Mouse (Mus musculus) megakaryocyte-erythroid progenitor cell, adult 5-6 weeks (primary cell): ENCODE measurements around the gene Abca7. TPM values are rescaled to one million over a fixed set of nuclear protein-coding genes. Genes with fewer than 3 reads are reported as not detected.
"Not testable (repeated sequence)": the region's sequence is repeated elsewhere in the genome, so short reads cannot be mapped to it uniquely, and the experiment has no call there.

Source experiments
- ATAC-seq: replicated peaks from 2 replicates; pipeline ENCODE4 v1.8.0; 2016; ENCODE audit warnings: mild to moderate bottlenecking, inconsistent platforms; ENCODE audit not compliant: severe bottlenecking, poor library complexity, low FRiP score, low TSS enrichment
- total RNA-seq, 2 experiments: library from RNA; stranded (forward) in 1 of 2; stranded (reverse) in 1 of 2; fragments of 200-1000, 215-1000 nt in 1 of 2; fragments of >200 nt in 1 of 2; fragmentation: Nextera tagmentation in 1 of 2; gene quantifications; 2 replicates each; pipeline ENCODE4 v1.2.3; 2014 to 2017

Abca7 gene
- total RNA-seq, 2 experiments from 2014 or later: 12.1 to 32.9 TPM

GRCm38 (mm10) chr10:80054911-80055310 is 58.6 kb downstream of the Abca7 start:
- not testable (repeated sequence) for ATAC-seq

- no peak for ATAC-seq
Observed at GRCm38 (mm10) chr10:80055364-80055763, 59.1 kb downstream of the Abca7 start.

- no peak for ATAC-seq
Observed at GRCm38 (mm10) chr10:80055891-80056290, 59.6 kb downstream of the Abca7 start.

- ATAC-seq: no peak
Observed at GRCm38 (mm10) chr10:80056506-80056905, 60.2 kb downstream of the Abca7 start.

GRCm38 (mm10) chr10:80056976-80057682 is 60.8 kb downstream of the Abca7 start:
- no peak for ATAC-seq

GRCm38 (mm10) chr10:80057683-80058326 is 61.5 kb downstream of the Abca7 start:
- no peak for ATAC-seq

GRCm38 (mm10) chr10:80063104-80063503 is 66.8 kb downstream of the Abca7 start:
- no peak for ATAC-seq

GRCm38 (mm10) chr10:80063877-80064650 is 67.8 kb downstream of the Abca7 start:
- no peak for ATAC-seq

Other genes with a start within 250 kb of the Abca7 start
Only the 30 nearest of the 33 such genes appear.
- gene Rnf126, start 229.5 kb upstream of the Abca7 start, total RNA-seq (2014; fragmentation: Nextera tagmentation): 76.0 and 106 TPM in 2 replicates
- gene Rnf126, start 229.5 kb upstream of the Abca7 start, total RNA-seq (2017): 16.2 and 20.8 TPM in 2 replicates
- 0.49 and 0.96 TPM in 2 replicates for gene Fstl3, start 219.2 kb upstream of the Abca7 start, total RNA-seq (2014; fragmentation: Nextera tagmentation)
- gene Fstl3, start 219.2 kb upstream of the Abca7 start, total RNA-seq (2017): 0.66 and 0.80 TPM in 2 replicates
- gene Prss57, start 205.5 kb upstream of the Abca7 start, total RNA-seq (2014; fragmentation: Nextera tagmentation): 2.4 and 7.6 TPM in 2 replicates
- gene Prss57, start 205.5 kb upstream of the Abca7 start, total RNA-seq (2017): 1.7 and 3.5 TPM in 2 replicates
- gene Palm, start 202.9 kb upstream of the Abca7 start, total RNA-seq (2014; fragmentation: Nextera tagmentation): 7.6 and 11.1 TPM in 2 replicates
- gene Palm, start 202.9 kb upstream of the Abca7 start, total RNA-seq (2017): 4.6 and 6.8 TPM in 2 replicates
- gene Misp, start 175.5 kb upstream of the Abca7 start, total RNA-seq (2014; fragmentation: Nextera tagmentation): not detected in 2 replicates
- gene Misp, start 175.5 kb upstream of the Abca7 start, total RNA-seq (2017): not detected in 2 replicates
- gene Ptbp1, start 142.1 kb upstream of the Abca7 start, total RNA-seq (2014; fragmentation: Nextera tagmentation): 423 and 470 TPM in 2 replicates
- 149 and 201 TPM in 2 replicates for gene Ptbp1, start 142.1 kb upstream of the Abca7 start, total RNA-seq (2017)
- 2.5 and 8.7 TPM in 2 replicates for gene Prtn3, start 122.0 kb upstream of the Abca7 start, total RNA-seq (2014; fragmentation: Nextera tagmentation)
- 0.56 and 5.9 TPM in 2 replicates for gene Prtn3, start 122.0 kb upstream of the Abca7 start, total RNA-seq (2017)
- gene Plppr3, start 121.9 kb upstream of the Abca7 start, total RNA-seq (2014; fragmentation: Nextera tagmentation): not detected in 2 replicates
- gene Plppr3, start 121.9 kb upstream of the Abca7 start, total RNA-seq (2017): 5.8 and 15.0 TPM in 2 replicates
- gene Elane, start 110.2 kb upstream of the Abca7 start, total RNA-seq (2014; fragmentation: Nextera tagmentation): 10.5 TPM in 1 of 2 replicates, not detected in the other
- 0.23 and 1.3 TPM in 2 replicates for gene Elane, start 110.2 kb upstream of the Abca7 start, total RNA-seq (2017)
- not detected in 2 replicates for gene Cfd, start 105.6 kb upstream of the Abca7 start, total RNA-seq (2014; fragmentation: Nextera tagmentation)
- not detected in 2 replicates for gene Cfd, start 105.6 kb upstream of the Abca7 start, total RNA-seq (2017)
- 17.1 and 21.7 TPM in 2 replicates for gene Med16, start 87.6 kb upstream of the Abca7 start, total RNA-seq (2014; fragmentation: Nextera tagmentation)
- gene Med16, start 87.6 kb upstream of the Abca7 start, total RNA-seq (2017): 9.7 and 9.8 TPM in 2 replicates
- not detected in 2 replicates for gene Gm26602, start 85.6 kb upstream of the Abca7 start, total RNA-seq (2014; fragmentation: Nextera tagmentation)
- not detected in 2 replicates for gene Gm26602, start 85.6 kb upstream of the Abca7 start, total RNA-seq (2017)
- 0.31 TPM in 1 of 2 replicates, not detected in the other for gene Kiss1r, start 79.5 kb upstream of the Abca7 start, total RNA-seq (2014; fragmentation: Nextera tagmentation)
- gene Kiss1r, start 79.5 kb upstream of the Abca7 start, total RNA-seq (2017): 2.2 TPM in 1 of 2 replicates, not detected in the other
- 80.3 and 91.7 TPM in 2 replicates for gene R3hdm4, start 75.3 kb upstream of the Abca7 start, total RNA-seq (2014; fragmentation: Nextera tagmentation)
- gene R3hdm4, start 75.3 kb upstream of the Abca7 start, total RNA-seq (2017): 35.5 and 38.9 TPM in 2 replicates
- gene Arid3a, start 69.5 kb upstream of the Abca7 start, total RNA-seq (2014; fragmentation: Nextera tagmentation): 4.4 and 5.9 TPM in 2 replicates
- 5.4 and 6.0 TPM in 2 replicates for gene Arid3a, start 69.5 kb upstream of the Abca7 start, total RNA-seq (2017)
- gene Wdr18, start 36.3 kb upstream of the Abca7 start, total RNA-seq (2014; fragmentation: Nextera tagmentation): 82.9 and 86.4 TPM in 2 replicates
- 23.4 and 24.8 TPM in 2 replicates for gene Wdr18, start 36.3 kb upstream of the Abca7 start, total RNA-seq (2017)
- not detected in 2 replicates for gene Grin3b, start 25.8 kb upstream of the Abca7 start, total RNA-seq (2014; fragmentation: Nextera tagmentation)
- not detected in 2 replicates for gene Grin3b, start 25.8 kb upstream of the Abca7 start, total RNA-seq (2017)
- gene Tmem259, start 12.2 kb upstream of the Abca7 start, total RNA-seq (2014; fragmentation: Nextera tagmentation): 75.5 and 83.0 TPM in 2 replicates
- gene Tmem259, start 12.2 kb upstream of the Abca7 start, total RNA-seq (2017): 47.3 and 63.9 TPM in 2 replicates
- gene Cnn2, start 7.9 kb upstream of the Abca7 start, total RNA-seq (2014; fragmentation: Nextera tagmentation): 18.0 and 24.6 TPM in 2 replicates
- gene Cnn2, start 7.9 kb upstream of the Abca7 start, total RNA-seq (2017): 13.8 and 25.6 TPM in 2 replicates
- 76.2 and 103 TPM in 2 replicates for gene Arhgap45, start 20.2 kb downstream of the Abca7 start, total RNA-seq (2014; fragmentation: Nextera tagmentation)
- 52.8 and 64.4 TPM in 2 replicates for gene Arhgap45, start 20.2 kb downstream of the Abca7 start, total RNA-seq (2017)
- gene Polr2e, start 43.3 kb downstream of the Abca7 start, total RNA-seq (2014; fragmentation: Nextera tagmentation): 145 and 157 TPM in 2 replicates
- 142 and 150 TPM in 2 replicates for gene Polr2e, start 43.3 kb downstream of the Abca7 start, total RNA-seq (2017)
- 566 and 603 TPM in 2 replicates for gene Gpx4, start 50.7 kb downstream of the Abca7 start, total RNA-seq (2014; fragmentation: Nextera tagmentation)
- 483 and 498 TPM in 2 replicates for gene Gpx4, start 50.7 kb downstream of the Abca7 start, total RNA-seq (2017)
- gene Sbno2, start 109.1 kb downstream of the Abca7 start, total RNA-seq (2014; fragmentation: Nextera tagmentation): 34.4 and 39.7 TPM in 2 replicates
- 12.1 and 12.9 TPM in 2 replicates for gene Sbno2, start 109.1 kb downstream of the Abca7 start, total RNA-seq (2017)
- 152 and 213 TPM in 2 replicates for gene Stk11, start 119.3 kb downstream of the Abca7 start, total RNA-seq (2014; fragmentation: Nextera tagmentation)
- 116 and 174 TPM in 2 replicates for gene Stk11, start 119.3 kb downstream of the Abca7 start, total RNA-seq (2017)
- 282 and 325 TPM in 2 replicates for gene Atp5d, start 142.1 kb downstream of the Abca7 start, total RNA-seq (2014; fragmentation: Nextera tagmentation)
- 29.3 and 49.3 TPM in 2 replicates for gene Atp5d, start 142.1 kb downstream of the Abca7 start, total RNA-seq (2017)
- 5.2 and 10.5 TPM in 2 replicates for gene Cbarp, start 144.3 kb downstream of the Abca7 start, total RNA-seq (2014; fragmentation: Nextera tagmentation)
- gene Cbarp, start 144.3 kb downstream of the Abca7 start, total RNA-seq (2017): 3.7 TPM in 1 of 2 replicates, not detected in the other
- 30.9 and 34.0 TPM in 2 replicates for gene Midn, start 151.8 kb downstream of the Abca7 start, total RNA-seq (2014; fragmentation: Nextera tagmentation)
- 9.4 and 10.5 TPM in 2 replicates for gene Midn, start 151.8 kb downstream of the Abca7 start, total RNA-seq (2017)
- gene Cirbp, start 169.5 kb downstream of the Abca7 start, total RNA-seq (2014; fragmentation: Nextera tagmentation): 31.5 and 44.0 TPM in 2 replicates
- 30.8 and 73.1 TPM in 2 replicates for gene Cirbp, start 169.5 kb downstream of the Abca7 start, total RNA-seq (2017)
- 14.2 and 22.9 TPM in 2 replicates for gene 1600002K03Rik, start 176.4 kb downstream of the Abca7 start, total RNA-seq (2014; fragmentation: Nextera tagmentation)
- 25.4 and 27.8 TPM in 2 replicates for gene 1600002K03Rik, start 176.4 kb downstream of the Abca7 start, total RNA-seq (2017)
- gene Efna2, start 183.0 kb downstream of the Abca7 start, total RNA-seq (2014; fragmentation: Nextera tagmentation): 0.40 TPM in 1 of 2 replicates, not detected in the other
- 0.80 TPM in 1 of 2 replicates, not detected in the other for gene Efna2, start 183.0 kb downstream of the Abca7 start, total RNA-seq (2017)